Mouse (Mus musculus): ENCODE data around the gene 4933425L06Rik.

DNA sequence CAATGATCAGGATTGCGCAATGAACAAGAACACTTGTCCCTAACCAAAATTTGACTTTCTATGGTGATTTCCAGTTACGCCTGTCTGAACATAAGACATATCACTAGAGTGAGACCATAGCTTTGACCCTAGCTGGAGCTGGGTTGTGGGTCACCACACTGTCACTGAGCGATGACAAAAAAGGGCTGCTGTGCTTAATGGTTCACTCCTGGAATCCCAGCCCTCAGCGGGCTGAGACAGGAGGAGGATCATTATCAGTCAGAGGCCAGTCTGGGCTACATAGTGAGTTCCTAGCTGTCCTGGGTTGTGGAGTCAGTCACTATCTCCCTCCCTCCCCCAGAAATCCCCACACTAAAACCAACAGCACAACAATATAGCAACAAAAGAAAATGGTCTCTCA is 18.8 kb downstream of the 4933425L06Rik start:
- no peak for TF ChIP-seq GATA1 (IDR thresholded peaks at IDR 0.05; ENCODE audit: low read length)
- no peak for TF ChIP-seq TAL1 (IDR thresholded peaks at IDR 0.05; ENCODE audit: low read length)

All from erythroblast, embryonic 14.5 days (primary cell).